In genomic region chr11:69935137-69935879, GRCm38 (mm10) we compare ENCODE assay signal across 8 mouse cellular contexts. TPM values are rescaled to one million over a fixed set of nuclear protein-coding genes. Genes with fewer than 3 reads are reported as not detected.
DNase-seq lines count a peak whose midpoint lies in the region; ATAC-seq and TF ChIP-seq lines count a peak whose summit lies in the region.

TSS of gene Ybx2 (plus strand) at chr11:69935796.

- no peak within 1 kb of the TSS for H3K27ac ChIP-seq in hindbrain, embryonic 11.5 days (ENCODE audit: low read depth, low read length)
- no peak within 1 kb of the TSS; the same call in 1 of the 2 replicates for H3K27ac ChIP-seq in lung, postnatal 0 days (ENCODE audit: low read length)

- no peak; the same call in 1 of the 2 replicates for TF ChIP-seq CTCF in lung, postnatal 0 days (IDR thresholded peaks at IDR 0.05)

- H3K4me2 ChIP-seq in hindbrain, embryonic 11.5 days (replicated peaks; ENCODE audit: low read depth, low read length): peak within 1 kb of the TSS; percentile 99
- H3K4me2 ChIP-seq in lung, postnatal 0 days (replicated peaks; ENCODE audit: low read depth, low read length): peak within 1 kb of the TSS; percentile 88

- TF ChIP-seq EP300 in lung, postnatal 0 days (IDR thresholded peaks at IDR 0.05): no peak

- H3K4me3 ChIP-seq in hindbrain, embryonic 11.5 days (ENCODE audit: low read depth, low read length): peak within 1 kb of the TSS; percentile 56
- H3K4me3 ChIP-seq in lung, postnatal 0 days (ENCODE audit: low read depth, low read length): peak within 1 kb of the TSS; percentile 42

- peak; percentile 94 for ATAC-seq in hindbrain, embryonic 11.5 days (ENCODE audit: low FRiP score)
- ATAC-seq in lung, postnatal 0 days: peak; percentile 81

- H3K4me1 ChIP-seq in hindbrain, embryonic 11.5 days (replicated peaks; ENCODE audit: control insufficient read depth, insufficient read depth, low read length): peaks cover 5% of the 10 kb centered on the region
- H3K4me1 ChIP-seq in lung, postnatal 0 days (ENCODE audit: insufficient read depth, low read depth, low read length): peaks cover 15% of the 10 kb centered on the region; the same call in 1 of the 2 replicates

- H3K36me3 ChIP-seq in hindbrain, embryonic 11.5 days (ENCODE audit: control insufficient read depth, insufficient read depth, low read length): no peaks in the 10 kb centered on the region
- H3K36me3 ChIP-seq in lung, postnatal 0 days (ENCODE audit: insufficient read depth, low read length): no peaks in the 10 kb centered on the region

- peak within 1 kb of the TSS; percentile 47 for H3K9ac ChIP-seq in hindbrain, embryonic 11.5 days (ENCODE audit: low read depth, low read length)
- no peak within 1 kb of the TSS for H3K9ac ChIP-seq in lung, postnatal 0 days (replicated peaks; ENCODE audit: low read depth)

- H3K9me3 ChIP-seq in hindbrain, embryonic 11.5 days (ENCODE audit: control insufficient read depth, low read length): no peaks in the 10 kb centered on the region
- H3K9me3 ChIP-seq in lung, postnatal 0 days (ENCODE audit: low read length): no peaks in the 10 kb centered on the region

- peak; percentile 97 for DNase-seq in R1 (ENCODE audit: low read depth, low spot score)
- peak; percentile 99 for DNase-seq in cerebellum, postnatal 10 days
- DNase-seq in frontal cortex, postnatal 10 days (ENCODE audit: low spot score in 2 of 2): peak; percentile 81 to 84
- DNase-seq in hindbrain, embryonic 11.5 days (ENCODE audit: low spot score): peak; percentile 90
- DNase-seq in layer of hippocampus, postnatal 10 days (ENCODE audit: low spot score in 2 of 2): peak; percentile 78 to 87
- peak; percentile 88 for DNase-seq in lung, postnatal 0 days (ENCODE audit: low spot score)
- DNase-seq in retina, adult 2 months (ENCODE audit: low read depth, low spot score): peak; percentile 77
- peak; percentile 96 for DNase-seq in thymus, postnatal 14 days

- peaks cover 35% of the 10 kb centered on the region for H3K27me3 ChIP-seq in hindbrain, embryonic 11.5 days (ENCODE audit: control insufficient read depth, insufficient read depth, low read length)
- H3K27me3 ChIP-seq in lung, postnatal 0 days (replicated peaks; ENCODE audit: insufficient read depth, low read length): peaks cover 13% of the 10 kb centered on the region; the same call in 1 of the 2 replicates

- 2% methylated on average over 49 of the region's 62 CpGs for WGBS in hindbrain, embryonic 11.5 days
- 4% methylated on average over 49 of the region's 62 CpGs for WGBS in lung, postnatal 0 days

RNA-seq across cellular contexts. Expression of gene Ybx2, which starts in this region (rescaled TPM):
- 3.1 and 4.8 TPM in 2 replicates for polyA plus RNA-seq in hindbrain, embryonic 11.5 days (2014; fragmentation: Nextera tagmentation; extraction: Ambion mirVana)
- total RNA-seq in layer of hippocampus, postnatal 10 days (2021): 1 to 10 TPM; 9.2 to 9.5 TPM
- polyA plus RNA-seq in lung, postnatal 0 days (2015; fragmentation: Nextera tagmentation; extraction: Ambion mirVana): 1.00 and 1.1 TPM in 2 replicates
